Mouse (Mus musculus) ES-E14 (cell line): ENCODE results near the gene Spon1. TPM values are rescaled to one million over a fixed set of nuclear protein-coding genes. Genes with fewer than 3 reads are reported as not detected.

ENCODE experiments used
- DNase-seq: peaks from one replicate; pipeline ENCODE4 v3.0.0-alpha.2; 2013; ENCODE audit warnings: low read depth, low spot score
- H3K27ac ChIP-seq: 2 replicates; pipeline ENCODE4 v1.5.1; 2012; ENCODE audit warnings: low read depth, mild to moderate bottlenecking, low read length, moderate library complexity, mixed read lengths; ENCODE audit not compliant: poor library complexity, insufficient read depth, severe bottlenecking
- H3K36me3 ChIP-seq: 2 replicates; pipeline ENCODE4 v1.6.1; 2012; ENCODE audit warnings: mild to moderate bottlenecking, low read length, moderate library complexity, mixed read lengths; ENCODE audit not compliant: control insufficient read depth, poor library complexity, insufficient read depth, severe bottlenecking
- H3K4me1 ChIP-seq, 2 experiments: fragments of 150-350 bp in 1 of 2; sonication (generic) in 1 of 2; 2 replicates each; pipeline ENCODE4 v1.6.1; 2012; ENCODE audit warnings: low read length in 2 of 2, mild to moderate bottlenecking in 1 of 2, mixed read lengths in 1 of 2; ENCODE audit not compliant: control insufficient read depth in 2 of 2, insufficient read depth in 2 of 2, poor library complexity in 1 of 2
- H3K4me3 ChIP-seq, 2 experiments: fragments of 150-350 bp in 1 of 2; sonication (generic) in 1 of 2; 2 replicates each; pipeline ENCODE4 v1.5.1; 2012; ENCODE audit warnings: low read length in 2 of 2, low read depth in 1 of 2, mild to moderate bottlenecking in 1 of 2, mixed read lengths in 1 of 2; ENCODE audit not compliant: insufficient read depth in 1 of 2, poor library complexity in 1 of 2, severe bottlenecking in 1 of 2
- H3K9ac ChIP-seq: 2 replicates; pipeline ENCODE4 v1.6.1; 2012; ENCODE audit warnings: low read depth, mild to moderate bottlenecking, low read length, mixed read lengths; ENCODE audit not compliant: poor library complexity, insufficient read depth, severe bottlenecking
- H3K9me3 ChIP-seq: fragments of 150-350 bp; sonication (generic); 2 replicates; pipeline ENCODE4 v1.6.1; 2012; ENCODE audit warnings: low read depth, mild to moderate bottlenecking, low read length; ENCODE audit not compliant: control insufficient read depth, insufficient read depth
- CHD2 ChIP-seq: IDR thresholded peaks from 2 replicates; pipeline ENCODE4 v1.6.1; 2014; ENCODE audit warnings: mild to moderate bottlenecking, low read depth, low read length, inconsistent platforms
- HCFC1 ChIP-seq: IDR thresholded peaks from 2 replicates; pipeline ENCODE4 v1.6.1; 2012; ENCODE audit warnings: low read length, inconsistent platforms, borderline replicate concordance; ENCODE audit not compliant: insufficient read depth
- MAFK ChIP-seq: IDR thresholded peaks from 2 replicates; pipeline ENCODE4 v1.6.1; 2014; ENCODE audit warnings: mild to moderate bottlenecking, low read depth, low read length, inconsistent platforms; ENCODE audit not compliant: insufficient read depth
- ZC3H11A ChIP-seq: IDR thresholded peaks from 2 replicates; pipeline ENCODE4 v1.6.1; 2012; ENCODE audit warnings: low read depth, mild to moderate bottlenecking, inconsistent platforms, low read length, borderline replicate concordance
- ZNF384 ChIP-seq: IDR thresholded peaks from 2 replicates; pipeline ENCODE4 v1.6.1; 2012; ENCODE audit warnings: low read depth, low read length, inconsistent platforms
- in situ Hi-C, 2 experiments: fragments of 600-800 bp; cut with MboI; formaldehyde crosslinking; loops; one replicate each; pipeline ENCODE4 v1.15.1; 2025; ENCODE audit warnings: low sequenced_read_pairs in 2 of 2, inconsistent platforms in 1 of 2; ENCODE audit not compliant: unreplicated experiment in 2 of 2
- total RNA-seq: library from RNA; depleted of rRNA; stranded (reverse); fragments of 300-350 nt; gene quantifications from 2 replicates; pipeline ENCODE4 v1.2.3, GENCODE M21; 2012

Spon1 gene
- total RNA-seq, 1 experiment, result 0.13 TPM

- no peak for DNase-seq
- no peak overlapping the region for H3K27ac ChIP-seq
- in situ Hi-C loops, result no loop called here
- H3K36me3 ChIP-seq, result no peaks in the 10 kb centered on the region
- TF ChIP-seq HCFC1 (no peak), ZC3H11A (no peak), ZNF384 (no peak), CHD2 (no peak), MAFK (no peak)
- no peaks in the 10 kb centered on the region for H3K9me3 ChIP-seq
- no peaks in the 10 kb centered on the region; a peak in 1 of 4 replicates for H3K4me1 ChIP-seq
- no peak overlapping the region for H3K4me3 ChIP-seq
- H3K9ac ChIP-seq, result no peak overlapping the region
These were observed 73.6 kb downstream of the Spon1 start for GRCm38 (mm10) chr7:113839431-113839830.

DNA sequence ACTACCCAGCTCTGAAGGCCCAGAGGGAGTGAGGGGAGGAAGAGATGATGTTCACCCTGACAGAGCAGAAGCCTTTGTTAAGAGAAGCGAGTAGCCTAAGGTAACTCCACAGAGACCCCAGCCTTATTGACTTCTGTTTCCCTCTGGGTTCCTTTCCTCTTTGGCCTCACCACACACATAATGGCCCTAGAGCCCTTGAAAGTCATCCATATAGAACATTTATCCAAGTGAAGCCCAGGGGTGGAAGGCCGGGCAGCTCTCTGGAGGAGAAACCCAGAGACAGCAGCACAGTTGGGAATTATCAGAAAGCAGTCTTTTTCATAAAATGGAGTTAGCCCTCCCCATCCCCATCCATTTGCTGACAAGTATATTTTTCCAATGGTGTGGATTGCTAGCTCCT lies 75.7 kb downstream of the Spon1 start:
- H3K27ac ChIP-seq, result no peak overlapping the region
- TF ChIP-seq MAFK, result no peak

GRCm38 (mm10) chr7:113843150-113843549 lies 77.4 kb downstream of the Spon1 start:
- H3K9ac ChIP-seq, result no peak overlapping the region
- no peak for TF ChIP-seq HCFC1
- TF ChIP-seq ZNF384, result no peak
- TF ChIP-seq CHD2, result no peak
- TF ChIP-seq MAFK, result no peak
- TF ChIP-seq ZC3H11A, result no peak
- no peak overlapping the region for H3K4me3 ChIP-seq
- no peaks in the 10 kb centered on the region; a peak in 1 of 4 replicates for H3K4me1 ChIP-seq
- no peak for DNase-seq
- no peaks in the 10 kb centered on the region for H3K9me3 ChIP-seq
- in situ Hi-C loops, result no loop called here
- no peaks in the 10 kb centered on the region for H3K36me3 ChIP-seq
- no peak overlapping the region for H3K27ac ChIP-seq

More for the DNA sequence above, 75.7 kb downstream of the Spon1 start:
- Histone ChIP-seq H3K9me3 (no peaks in the 10 kb centered on the region), H3K36me3 (no peaks in the 10 kb centered on the region), H3K4me3 (no peak overlapping the region), H3K9ac (no peak overlapping the region), H3K4me1 (no peaks in the 10 kb centered on the region; a peak in 1 of 4 replicates)
- in situ Hi-C loops, result no loop called here
- no peak for DNase-seq

GRCm38 (mm10) chr7:113845191-113845590 lies 79.4 kb downstream of the Spon1 start:
- in situ Hi-C loops, result no loop called here
- Histone ChIP-seq H3K9me3 (no peaks in the 10 kb centered on the region), H3K4me3 (no peak overlapping the region), H3K4me1 (no peaks in the 10 kb centered on the region; a peak in 1 of 4 replicates), H3K36me3 (no peaks in the 10 kb centered on the region), H3K27ac (no peak overlapping the region), H3K9ac (no peak overlapping the region)
- TF ChIP-seq ZNF384 (no peak), HCFC1 (no peak), ZC3H11A (no peak), CHD2 (no peak), MAFK (no peak)
- DNase-seq, result no peak

DNA sequence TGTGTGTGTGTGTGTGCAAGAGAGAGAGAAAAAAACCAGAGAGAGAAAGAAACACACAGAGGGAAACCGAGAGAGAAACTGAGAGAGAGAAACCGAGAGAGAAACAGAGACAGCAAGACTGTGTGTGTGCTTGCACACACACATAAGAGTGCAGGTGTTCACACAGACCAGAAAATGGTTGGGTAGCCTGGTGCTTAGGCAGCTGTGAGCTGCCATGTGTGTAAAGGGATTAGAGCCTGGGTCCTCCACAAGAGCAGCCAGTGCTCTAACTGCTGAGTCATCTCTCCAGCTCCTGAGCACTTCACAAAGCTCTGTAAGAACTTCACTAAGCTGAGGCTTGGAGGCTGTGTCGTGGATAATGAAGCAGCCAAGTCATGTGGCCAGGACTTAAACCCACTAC lies 80.8 kb downstream of the Spon1 start:
- Histone ChIP-seq H3K9me3 (no peaks in the 10 kb centered on the region), H3K27ac (no peak overlapping the region), H3K4me1 (no peaks in the 10 kb centered on the region; a peak in 1 of 4 replicates), H3K36me3 (no peaks in the 10 kb centered on the region), H3K4me3 (no peak overlapping the region), H3K9ac (no peak overlapping the region)
- no peak for TF ChIP-seq HCFC1
- TF ChIP-seq MAFK, result peak; percentile 76
- no peak for DNase-seq
- in situ Hi-C loops, result no loop called here
